Mouse (Mus musculus) heart, postnatal 0 days (tissue): ENCODE measurements around the gene Col6a3.

Experiments
- CTCF ChIP-seq: IDR thresholded peaks from 2 replicates; pipeline ENCODE4 v1.5.1; 2016; ENCODE audit warnings: antibody characterized with exemption, control low read depth, low read depth
- EP300 ChIP-seq: IDR thresholded peaks from 2 replicates; pipeline ENCODE4 v1.6.1; 2016; ENCODE audit warnings: antibody characterized with exemption, low read depth

DNA sequence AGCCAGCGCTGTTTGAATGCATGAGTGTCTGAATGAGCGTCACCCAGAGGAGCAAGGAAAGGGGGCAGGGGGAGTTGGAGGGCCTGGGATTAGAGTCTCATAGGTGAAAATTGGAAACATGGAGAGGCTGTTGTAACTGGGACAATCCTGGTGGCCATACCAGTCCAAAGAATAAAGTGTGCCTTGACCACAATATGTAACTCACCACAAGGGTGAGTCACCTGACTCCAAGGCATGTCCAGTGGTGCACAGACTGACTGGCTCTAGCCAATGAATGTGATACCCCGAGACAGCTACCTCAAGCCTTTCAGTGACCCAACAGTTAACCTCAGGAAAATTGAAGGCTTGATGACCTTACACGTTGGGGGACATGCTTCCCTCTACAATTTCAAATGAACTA, 40.7 kb downstream of the Col6a3 start:
- TF ChIP-seq CTCF (no peak), EP300 (no peak)
